Mouse (Mus musculus): ENCODE measurements at regions not wholly inside any gene's neighbourhood (a gene's known extent, or its start where the extent isn't known, plus 50 kb on each side); places are given as distances from the start of the nearest gene placed in this dataset.

DNA sequence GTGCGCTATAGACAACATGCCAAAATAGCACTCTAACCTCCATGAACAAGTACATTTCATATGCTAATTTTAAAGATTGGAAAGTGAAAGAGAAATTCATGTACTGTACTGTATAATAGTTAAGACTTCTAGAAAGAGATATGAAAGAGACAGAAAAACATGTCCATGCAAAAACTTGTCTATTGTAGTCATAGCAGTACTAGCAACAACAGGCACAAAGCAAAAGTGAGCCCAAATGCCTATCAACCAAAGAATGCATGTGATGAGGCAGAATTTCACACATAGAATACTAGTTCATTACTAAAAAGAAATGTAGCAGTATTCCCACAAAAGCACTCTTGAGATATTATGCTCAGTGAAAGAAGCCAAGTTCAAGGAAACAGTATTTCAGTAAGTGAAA is 180.4 kb upstream of the Steap4 start:
- DNase-seq (ENCODE audit: low spot score in 2 of 2): no peak

- no peak for DNase-seq (ENCODE audit: low spot score in 2 of 2)
Observed at GRCm38 (mm10) chr5:7782235-7782634, 178.0 kb upstream of the Steap4 start.

DNA sequence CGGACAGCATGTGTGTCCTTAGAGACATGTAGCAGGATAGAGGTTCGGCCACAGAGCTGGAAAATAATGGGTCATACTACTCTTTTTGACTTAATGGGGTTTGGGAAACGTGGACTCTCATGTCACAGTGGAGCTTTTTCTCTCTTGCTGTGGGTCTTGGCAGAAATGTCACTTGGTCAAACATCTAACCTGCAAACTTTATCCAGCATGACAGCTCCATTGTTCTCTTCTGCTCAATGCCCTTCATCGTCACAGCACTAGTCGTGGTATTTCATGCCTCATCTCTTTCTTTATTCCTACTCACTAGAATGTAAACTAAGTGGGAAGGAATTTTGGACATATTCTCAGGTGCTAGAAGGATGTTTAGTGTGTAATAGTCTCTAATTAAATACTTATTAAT is 171.9 kb upstream of the Steap4 start:
- DNase-seq (ENCODE audit: low spot score in 2 of 2): no peak

DNA sequence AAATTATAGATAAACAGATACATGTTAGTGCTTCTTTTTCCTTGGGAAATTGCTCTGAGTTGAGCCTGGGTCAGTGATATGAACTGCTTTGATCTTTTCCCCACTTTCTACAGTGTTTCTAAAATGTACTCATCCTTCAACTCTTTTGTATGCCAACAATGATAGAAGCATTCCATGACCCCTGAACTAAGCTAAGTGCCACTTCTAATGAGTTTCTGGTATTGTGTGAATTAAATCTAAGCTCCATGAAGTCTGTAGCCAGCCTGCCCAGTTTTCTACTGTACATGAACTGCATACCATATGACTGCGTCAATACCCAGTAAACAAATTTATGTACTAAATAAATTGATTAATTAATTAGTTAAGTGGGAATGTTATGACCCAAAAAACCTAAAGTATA is 171.1 kb upstream of the Steap4 start:
- DNase-seq (ENCODE audit: low spot score in 2 of 2): no peak

DNA sequence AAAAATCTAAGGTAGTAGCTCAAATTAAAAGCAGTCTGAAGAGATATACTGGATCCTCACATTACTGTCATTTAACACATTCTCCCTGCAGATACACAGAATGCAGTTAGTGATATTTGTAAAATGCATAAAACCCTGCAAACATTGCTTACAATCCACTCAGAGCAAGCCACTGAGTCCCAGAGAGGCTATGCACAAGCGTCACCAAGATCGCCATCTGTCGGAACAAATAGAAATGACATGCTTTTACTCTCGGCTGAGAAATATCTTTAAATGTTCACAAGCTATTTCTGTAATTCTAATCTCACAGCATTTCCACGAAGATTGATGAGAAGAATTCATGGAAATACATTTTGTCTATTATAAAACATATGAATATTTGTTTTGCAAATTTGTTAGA is 139.7 kb upstream of the Steap4 start:
- DNase-seq (ENCODE audit: low spot score in 2 of 2): no peak

GRCm38 (mm10) chr5:7821700-7822099 is 138.6 kb upstream of the Steap4 start:
- no peak for DNase-seq (ENCODE audit: low spot score in 2 of 2)

GRCm38 (mm10) chr5:7829618-7830017 is 130.6 kb upstream of the Steap4 start:
- no peak for DNase-seq (ENCODE audit: low spot score in 2 of 2)

DNA sequence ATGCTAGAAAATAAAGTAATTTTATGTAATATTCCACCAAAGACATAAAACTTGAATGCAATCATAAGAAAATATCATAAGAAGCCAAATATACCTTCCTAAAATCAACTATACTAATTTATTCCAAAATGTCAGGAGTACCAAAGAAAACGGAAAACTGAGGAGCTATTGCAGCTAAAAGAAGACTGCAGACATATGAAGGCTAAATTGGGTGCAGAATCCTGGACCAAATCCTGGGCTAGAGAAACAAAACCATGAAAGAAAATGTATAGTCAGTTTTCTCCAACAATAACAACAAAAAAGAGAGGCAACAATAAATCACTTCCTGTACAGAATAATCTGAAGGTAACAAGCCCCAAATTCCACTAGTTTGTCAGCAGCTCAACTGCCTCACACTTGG is 126.4 kb upstream of the Steap4 start:
- no peak for DNase-seq (ENCODE audit: low spot score in 2 of 2)

DNA sequence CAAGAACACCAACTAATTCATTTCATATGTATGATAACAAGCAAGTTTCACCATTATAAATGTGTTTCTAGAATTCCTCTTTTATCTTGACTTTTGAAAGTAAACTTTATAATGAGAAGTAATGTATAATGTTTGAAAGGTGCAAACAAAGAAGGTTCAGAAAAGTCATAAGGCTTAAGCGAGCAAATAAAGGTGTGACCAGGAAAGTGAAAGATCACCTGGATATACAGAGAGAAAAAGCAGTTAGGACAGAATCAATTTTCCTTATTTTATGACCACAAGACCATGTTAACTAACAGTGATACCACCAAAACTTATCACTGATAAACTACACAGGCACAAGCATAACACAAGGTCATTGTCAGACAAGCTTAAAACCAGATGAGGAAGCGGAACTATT is 97.2 kb upstream of the Steap4 start:
- DNase-seq (ENCODE audit: low spot score in 2 of 2): no peak

DNA sequence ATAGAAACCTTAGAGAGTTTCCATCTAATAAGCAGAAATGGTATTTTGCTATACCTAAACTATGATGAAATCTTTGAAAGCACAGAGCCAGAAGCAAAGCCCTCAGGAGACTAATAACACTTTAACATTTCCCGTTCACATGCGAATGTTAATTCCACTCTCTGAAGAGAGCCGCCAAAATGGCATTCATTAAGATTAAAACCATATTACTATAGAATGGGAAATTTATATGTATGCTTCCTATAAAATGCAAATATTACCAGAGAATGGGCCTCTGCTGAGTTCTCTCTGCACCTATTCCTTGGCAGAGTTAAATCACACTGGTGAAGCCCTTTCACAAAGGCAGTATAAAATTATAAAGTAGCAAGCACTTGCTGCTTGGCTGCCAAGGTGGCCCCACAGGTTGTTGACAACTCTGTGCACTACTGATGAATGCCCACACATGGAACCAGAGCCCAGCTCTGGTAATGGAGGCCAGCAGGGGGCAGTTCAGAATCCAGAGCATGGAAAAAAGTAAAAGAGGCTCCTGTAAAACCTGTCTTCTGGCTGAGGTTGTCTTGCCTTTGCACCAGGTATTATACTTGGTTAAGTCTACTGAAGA is 94.1 kb upstream of the Steap4 start:
- DNase-seq (ENCODE audit: low spot score in 2 of 2): no peak

DNA sequence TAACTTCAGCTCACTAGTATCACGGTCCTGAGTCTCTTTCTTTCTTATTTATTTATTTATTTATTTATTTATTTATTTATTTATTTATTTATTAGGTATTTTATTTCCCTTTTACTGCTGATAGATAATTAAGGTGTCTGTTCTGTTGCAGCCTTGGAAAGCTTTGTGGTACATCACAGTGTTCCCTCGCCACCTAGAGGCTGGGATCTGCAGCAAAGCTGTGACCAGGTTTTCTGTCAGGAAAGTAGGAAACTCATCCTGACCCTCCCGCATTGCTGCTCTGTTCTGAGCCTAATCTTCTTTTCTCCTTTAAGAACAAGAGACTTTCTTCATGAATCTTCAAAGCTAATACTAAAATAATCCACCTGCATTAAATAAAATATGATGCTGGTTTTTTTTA is 60.7 kb upstream of the Steap4 start:
- DNase-seq (ENCODE audit: low spot score in 2 of 2): peak in 1 of 2 experiments; percentile 13

Measured in urinary bladder, postnatal 36 days (tissue).